Mouse (Mus musculus) testis, postnatal 14 days (tissue): Measurements from ENCODE around the gene Higd1a.

ENCODE experiments used
- DNase-seq: peaks from one replicate; pipeline ENCODE4 v3.0.0; 2021; ENCODE audit warnings: low spot score

Higd1a gene

GRCm38 (mm10) chr9:121880840-121881239, 22.7 kb upstream of the Higd1a start:
- DNase-seq, result peak; percentile 77

GRCm38 (mm10) chr9:121877052-121877740, 19.0 kb upstream of the Higd1a start:
- no peak for DNase-seq

- DNase-seq, result peak; percentile 17
These were observed 15.4 kb upstream of the Higd1a start for GRCm38 (mm10) chr9:121873578-121873977.

GRCm38 (mm10) chr9:121872062-121872683, 14.0 kb upstream of the Higd1a start:
- no peak for DNase-seq

- DNase-seq, result peak; percentile 2
These were observed 11.9 kb upstream of the Higd1a start for GRCm38 (mm10) chr9:121869973-121870515.

- DNase-seq, result no peak
These were observed 11.3 kb upstream of the Higd1a start for GRCm38 (mm10) chr9:121869432-121869831.

GRCm38 (mm10) chr9:121868236-121868635, 10.1 kb upstream of the Higd1a start:
- no peak for DNase-seq

- no peak for DNase-seq
These were observed 9.5 kb upstream of the Higd1a start for GRCm38 (mm10) chr9:121867632-121868031.

- no peak for DNase-seq
These were observed 7.4 kb upstream of the Higd1a start for GRCm38 (mm10) chr9:121865425-121866008.

- DNase-seq, result no peak
These were observed 6.7 kb upstream of the Higd1a start for GRCm38 (mm10) chr9:121864837-121865236.

GRCm38 (mm10) chr9:121860921-121861320, 2.8 kb upstream of the Higd1a start:
- no peak for DNase-seq

- DNase-seq, result no peak
These were observed 1.2 kb upstream of the Higd1a start for GRCm38 (mm10) chr9:121859345-121859744.

GRCm38 (mm10) chr9:121857474-121858152, 549 bp downstream of the Higd1a start:
- peak; percentile 98 for DNase-seq

GRCm38 (mm10) chr9:121856649-121857416, 1.3 kb downstream of the Higd1a start:
- peak; percentile 69 for DNase-seq

GRCm38 (mm10) chr9:121854246-121854645, 3.9 kb downstream of the Higd1a start:
- DNase-seq, result no peak

GRCm38 (mm10) chr9:121847842-121848241, 10.3 kb downstream of the Higd1a start:
- DNase-seq, result no peak

- DNase-seq, result no peak
These were observed 11.0 kb downstream of the Higd1a start for GRCm38 (mm10) chr9:121847138-121847537.

- no peak for DNase-seq
These were observed 11.5 kb downstream of the Higd1a start for GRCm38 (mm10) chr9:121846526-121847118.

- DNase-seq, result no peak
These were observed 15.2 kb downstream of the Higd1a start for GRCm38 (mm10) chr9:121842914-121843313.

- no peak for DNase-seq
These were observed 18.6 kb downstream of the Higd1a start for GRCm38 (mm10) chr9:121839622-121839965.

GRCm38 (mm10) chr9:121838829-121839621, 19.1 kb downstream of the Higd1a start, which contains the start of gene Ccdc13:
Ccdc13 (minus strand) TSS chr9:121839461.
- DNase-seq, result peak; percentile 87
